Mouse (Mus musculus): ENCODE results near the gene Rest. TPM values are rescaled to one million over a fixed set of nuclear protein-coding genes. Genes with fewer than 3 reads are reported as not detected.

The Rest gene
- polyA plus RNA-seq, 1 experiment from 2014 or later = 37.6 TPM

DNA sequence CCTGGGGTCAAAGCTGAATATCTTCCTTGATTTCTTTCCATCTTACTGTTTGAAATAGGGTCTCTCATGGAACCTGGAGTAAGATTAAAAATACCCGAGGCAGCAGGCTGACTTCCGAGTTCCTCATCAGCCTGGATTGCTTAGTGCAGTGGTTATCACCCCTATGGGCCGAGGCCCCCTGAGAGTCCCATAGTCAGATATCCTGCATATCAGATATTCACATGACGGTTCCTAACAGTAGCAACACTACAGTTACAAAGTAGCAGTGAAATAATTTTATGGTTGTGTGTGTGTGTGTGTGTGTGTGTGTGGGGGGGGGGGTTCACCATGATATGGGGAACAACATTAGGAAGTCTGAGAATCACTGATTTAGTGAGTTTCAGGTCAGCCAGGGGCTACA lies 4.2 kb upstream of the Rest start:
- Histone ChIP-seq H3K27me3 (ENCODE audit: insufficient read depth, low read length) (no peaks in the 10 kb centered on the region), H3K9me3 (ENCODE audit: low read length) (no peaks in the 10 kb centered on the region), H3K4me3 (ENCODE audit: low read length) (no peak overlapping the region), H3K36me3 (ENCODE audit: insufficient read depth, low read length) (no peaks in the 10 kb centered on the region), H3K27ac (ENCODE audit: low read length) (no peak overlapping the region), H3K4me2 (replicated peaks; ENCODE audit: low read depth, low read length) (no peak overlapping the region), H3K4me1 (ENCODE audit: insufficient read depth, low read length) (no peaks in the 10 kb centered on the region), H3K9ac (replicated peaks; ENCODE audit: low read length) (no peak overlapping the region)
- 91% methylated on average over 4 of the region's 4 CpGs for WGBS
- no peak for ATAC-seq (ENCODE audit: low FRiP score, low TSS enrichment)

DNA sequence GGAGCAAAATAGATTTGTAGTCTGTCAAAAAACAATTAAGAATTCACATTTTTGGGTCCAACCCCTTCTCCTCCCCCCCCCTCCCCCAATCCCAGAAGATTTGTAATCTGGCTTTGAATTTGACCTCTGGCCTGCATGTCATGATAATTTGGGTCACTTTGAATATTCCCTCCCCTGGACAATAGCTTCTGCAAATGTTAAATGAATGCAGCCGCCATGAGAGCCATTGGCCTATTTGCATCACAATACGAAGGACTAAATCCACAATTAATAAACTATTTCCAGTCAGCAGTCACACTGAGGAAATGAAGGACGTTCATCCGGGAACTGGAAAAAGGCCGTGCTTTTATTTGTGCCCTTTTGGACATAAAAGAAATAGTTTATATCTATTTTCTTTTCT lies 3.2 kb upstream of the Rest start:
- no peaks in the 10 kb centered on the region for H3K9me3 ChIP-seq (ENCODE audit: low read length)
- 0 out of 2 replicates have a peak, but pooled peaks cover 2% of the 10 kb centered on the region for H3K4me1 ChIP-seq (ENCODE audit: insufficient read depth, low read length)
- no peak overlapping the region for H3K9ac ChIP-seq (replicated peaks; ENCODE audit: low read length)
- 85% methylated on average over 5 of the region's 5 CpGs for WGBS
- H3K4me2 ChIP-seq (replicated peaks; ENCODE audit: low read depth, low read length) = no peak overlapping the region
- no peaks in the 10 kb centered on the region for H3K27me3 ChIP-seq (ENCODE audit: insufficient read depth, low read length)
- H3K4me3 ChIP-seq (ENCODE audit: low read length) = no peak overlapping the region
- no peaks in the 10 kb centered on the region for H3K36me3 ChIP-seq (ENCODE audit: insufficient read depth, low read length)
- no peak overlapping the region for H3K27ac ChIP-seq (ENCODE audit: low read length)
- ATAC-seq (ENCODE audit: low FRiP score, low TSS enrichment) = no peak

DNA sequence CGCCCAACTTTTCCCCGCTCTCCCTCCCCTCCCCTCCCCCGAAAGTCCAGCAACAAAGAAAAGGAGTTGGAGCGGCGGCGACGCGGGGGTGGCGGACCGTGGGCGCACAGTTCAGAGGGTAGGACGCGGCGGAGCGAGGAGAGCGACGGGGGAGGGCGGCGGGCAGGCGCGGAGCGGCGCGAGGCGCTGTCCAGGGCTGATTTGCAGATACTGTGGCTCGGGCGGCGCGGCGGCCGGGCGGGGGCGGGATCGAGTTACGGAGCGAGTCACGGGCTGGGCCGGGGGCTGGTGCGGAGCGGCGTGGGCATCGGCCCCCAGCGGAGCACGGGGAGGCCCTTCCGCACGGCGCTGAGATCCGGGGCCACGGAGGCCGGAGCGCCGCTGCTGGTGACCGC lies 377 bp downstream of the Rest start:
- H3K9me3 ChIP-seq (ENCODE audit: low read length) = no peaks in the 10 kb centered on the region
- peaks cover 13% of the 10 kb centered on the region for H3K4me1 ChIP-seq (ENCODE audit: insufficient read depth, low read length)
- H3K4me3 ChIP-seq (ENCODE audit: low read length) = peak overlapping the region; percentile 93
- H3K4me2 ChIP-seq (replicated peaks; ENCODE audit: low read depth, low read length) = peak overlapping the region; percentile 70
- WGBS = under 1% methylated on average over 31 of the region's 53 CpGs
- peak overlapping the region; percentile 99 for H3K27ac ChIP-seq (ENCODE audit: low read length)
- peaks cover 26% of the 10 kb centered on the region for H3K36me3 ChIP-seq (ENCODE audit: insufficient read depth, low read length)
- ATAC-seq (ENCODE audit: low FRiP score, low TSS enrichment) = peak; percentile 95
- H3K9ac ChIP-seq (replicated peaks; ENCODE audit: low read length) = peak overlapping the region; percentile 92
- no peaks in the 10 kb centered on the region for H3K27me3 ChIP-seq (ENCODE audit: insufficient read depth, low read length)

DNA sequence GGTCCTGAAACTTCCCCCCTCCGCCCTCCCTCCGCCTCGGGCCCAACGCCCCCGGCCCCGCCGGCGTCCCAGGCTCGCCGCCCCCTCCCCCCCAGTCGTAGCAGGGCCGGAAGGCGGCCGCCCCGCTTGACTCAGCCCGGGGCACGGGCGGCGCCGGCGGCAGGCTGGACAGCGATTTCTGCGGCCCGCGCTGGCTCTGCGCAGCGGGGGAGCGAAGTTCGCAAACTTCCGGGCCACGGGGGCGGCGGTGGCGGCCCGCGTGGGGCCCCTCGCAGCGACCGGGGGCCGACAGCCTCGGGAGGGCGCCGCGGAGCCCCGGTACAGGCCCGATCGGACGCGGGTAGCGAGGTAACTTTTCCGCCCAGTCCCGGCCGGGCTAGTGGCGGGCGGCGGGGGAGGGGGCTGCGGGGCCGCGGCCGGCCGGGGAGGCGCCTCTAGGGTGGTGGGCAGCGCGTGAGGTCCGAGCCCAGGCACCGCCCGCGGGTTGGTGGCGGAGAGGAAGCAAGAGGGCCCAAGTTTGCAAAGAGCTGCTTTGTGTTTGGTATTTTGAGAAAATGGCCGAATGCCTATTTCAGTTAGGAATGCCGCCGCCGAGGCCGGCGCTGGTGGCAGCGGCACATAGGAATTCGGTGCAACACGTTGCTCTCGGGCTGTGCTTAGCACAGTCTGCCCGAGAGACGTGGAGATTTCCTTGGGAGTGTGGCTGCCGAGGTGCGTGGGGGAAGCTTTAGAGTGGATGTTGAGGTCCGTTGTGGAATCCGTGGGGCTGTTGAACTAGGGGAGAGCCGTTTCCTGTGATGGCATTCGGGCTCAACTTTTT lies 985 bp downstream of the Rest start:
- peak overlapping the region; percentile 70 for H3K4me2 ChIP-seq (replicated peaks; ENCODE audit: low read depth, low read length)
- peak overlapping the region; percentile 92 for H3K9ac ChIP-seq (replicated peaks; ENCODE audit: low read length)
- H3K36me3 ChIP-seq (ENCODE audit: insufficient read depth, low read length) = peaks cover 32% of the 10 kb centered on the region
- H3K4me1 ChIP-seq (ENCODE audit: insufficient read depth, low read length) = peaks cover 13% of the 10 kb centered on the region
- peak; percentile 72 for ATAC-seq (ENCODE audit: low FRiP score, low TSS enrichment)
- H3K27me3 ChIP-seq (ENCODE audit: insufficient read depth, low read length) = no peaks in the 10 kb centered on the region
- H3K9me3 ChIP-seq (ENCODE audit: low read length) = no peaks in the 10 kb centered on the region
- H3K4me3 ChIP-seq (ENCODE audit: low read length) = peak overlapping the region; percentile 93
- under 1% methylated on average over 63 of the region's 87 CpGs for WGBS
- peak overlapping the region; percentile 99 for H3K27ac ChIP-seq (ENCODE audit: low read length)

DNA sequence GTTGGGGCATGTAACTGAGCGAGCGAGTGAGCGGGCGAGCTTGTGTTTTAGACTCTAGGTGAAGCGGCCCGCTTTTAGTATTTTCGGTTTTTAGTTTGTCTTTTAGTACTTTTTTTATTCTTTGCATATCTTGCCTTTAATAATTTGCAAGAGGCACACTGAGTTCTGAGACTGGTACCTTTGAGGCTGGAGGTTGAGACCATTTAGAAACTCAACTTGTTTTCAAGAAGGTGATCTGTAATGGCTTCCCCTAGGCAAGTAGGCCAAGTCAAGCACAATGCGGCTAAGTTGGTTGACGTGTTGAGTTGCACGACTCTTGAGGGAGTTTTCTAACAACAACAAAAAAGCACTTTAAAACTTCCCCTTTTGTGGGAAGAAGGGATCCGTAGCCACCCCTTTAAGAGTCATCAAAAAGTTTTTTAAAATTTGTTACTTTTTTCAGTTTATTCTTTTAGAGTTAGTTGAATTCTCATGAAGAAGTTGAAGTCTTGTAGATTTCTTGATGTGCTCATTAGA lies 1.7 kb downstream of the Rest start:
- Histone ChIP-seq H3K4me2 (replicated peaks; ENCODE audit: low read depth, low read length) (peak overlapping the region; percentile 70), H3K9ac (replicated peaks; ENCODE audit: low read length) (peak overlapping the region; percentile 92), H3K27ac (ENCODE audit: low read length) (peak overlapping the region; percentile 99), H3K27me3 (ENCODE audit: insufficient read depth, low read length) (no peaks in the 10 kb centered on the region), H3K9me3 (ENCODE audit: low read length) (no peaks in the 10 kb centered on the region), H3K36me3 (ENCODE audit: insufficient read depth, low read length) (peaks cover 36% of the 10 kb centered on the region), H3K4me1 (ENCODE audit: insufficient read depth, low read length) (peaks cover 13% of the 10 kb centered on the region), H3K4me3 (ENCODE audit: low read length) (peak overlapping the region; percentile 93)
- WGBS = 1% methylated on average over 11 of the region's 11 CpGs
- no peak for ATAC-seq (ENCODE audit: low FRiP score, low TSS enrichment)

DNA sequence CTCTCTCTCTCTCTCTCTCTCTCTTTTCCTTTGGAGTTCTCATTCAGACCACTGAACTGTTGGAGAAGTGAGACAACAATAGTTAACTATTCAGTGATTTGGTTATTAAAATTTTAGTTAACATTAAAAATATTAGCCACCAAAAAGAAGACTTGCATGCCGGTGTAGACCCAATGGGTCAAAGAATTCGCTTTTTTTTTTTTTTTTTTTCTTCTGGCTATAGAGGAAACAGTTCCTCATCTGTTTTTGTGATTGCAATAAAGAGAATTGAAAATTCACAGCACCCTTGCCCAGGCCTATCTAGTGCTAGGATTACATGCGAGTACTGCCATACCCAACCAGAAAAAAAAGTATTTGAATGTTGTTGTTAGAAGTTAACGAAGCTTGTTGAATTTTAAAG lies 2.1 kb downstream of the Rest start:
- Histone ChIP-seq H3K4me2 (replicated peaks; ENCODE audit: low read depth, low read length) (peak overlapping the region; percentile 70), H3K4me1 (ENCODE audit: insufficient read depth, low read length) (peaks cover 13% of the 10 kb centered on the region), H3K27ac (ENCODE audit: low read length) (no peak overlapping the region), H3K36me3 (ENCODE audit: insufficient read depth, low read length) (peaks cover 41% of the 10 kb centered on the region), H3K27me3 (ENCODE audit: insufficient read depth, low read length) (no peaks in the 10 kb centered on the region), H3K4me3 (ENCODE audit: low read length) (peak overlapping the region; percentile 93), H3K9me3 (ENCODE audit: low read length) (no peaks in the 10 kb centered on the region), H3K9ac (replicated peaks; ENCODE audit: low read length) (no peak overlapping the region)
- no peak for ATAC-seq (ENCODE audit: low FRiP score, low TSS enrichment)
- 55% methylated on average over 4 of the region's 4 CpGs for WGBS

DNA sequence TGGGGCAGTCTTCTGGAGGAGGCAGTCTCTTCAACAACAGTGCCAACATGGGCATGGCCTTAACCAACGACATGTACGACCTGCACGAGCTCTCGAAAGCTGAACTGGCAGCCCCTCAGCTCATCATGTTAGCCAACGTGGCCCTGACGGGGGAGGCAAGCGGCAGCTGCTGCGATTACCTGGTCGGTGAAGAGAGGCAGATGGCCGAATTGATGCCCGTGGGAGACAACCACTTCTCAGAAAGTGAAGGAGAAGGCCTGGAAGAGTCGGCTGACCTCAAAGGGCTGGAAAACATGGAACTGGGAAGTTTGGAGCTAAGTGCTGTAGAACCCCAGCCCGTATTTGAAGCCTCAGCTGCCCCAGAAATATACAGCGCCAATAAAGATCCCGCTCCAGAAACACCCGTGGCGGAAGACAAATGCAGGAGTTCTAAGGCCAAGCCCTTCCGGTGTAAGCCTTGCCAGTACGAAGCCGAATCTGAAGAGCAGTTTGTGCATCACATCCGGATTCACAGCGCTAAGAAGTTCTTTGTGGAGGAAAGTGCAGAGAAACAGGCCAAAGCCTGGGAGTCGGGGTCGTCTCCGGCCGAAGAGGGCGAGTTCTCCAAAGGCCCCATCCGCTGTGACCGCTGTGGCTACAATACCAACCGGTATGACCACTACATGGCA lies 2.8 kb downstream of the Rest start:
- Histone ChIP-seq H3K9ac (replicated peaks; ENCODE audit: low read length) (no peak overlapping the region), H3K4me3 (ENCODE audit: low read length) (no peak overlapping the region), H3K27me3 (ENCODE audit: insufficient read depth, low read length) (no peaks in the 10 kb centered on the region), H3K9me3 (ENCODE audit: low read length) (no peaks in the 10 kb centered on the region), H3K4me1 (ENCODE audit: insufficient read depth, low read length) (peaks cover 13% of the 10 kb centered on the region), H3K36me3 (ENCODE audit: insufficient read depth, low read length) (peaks cover 47% of the 10 kb centered on the region), H3K27ac (ENCODE audit: low read length) (no peak overlapping the region), H3K4me2 (replicated peaks; ENCODE audit: low read depth, low read length) (peak overlapping the region; percentile 70)
- ATAC-seq (ENCODE audit: low FRiP score, low TSS enrichment) = no peak
- WGBS = 84% methylated on average over 30 of the region's 30 CpGs

DNA sequence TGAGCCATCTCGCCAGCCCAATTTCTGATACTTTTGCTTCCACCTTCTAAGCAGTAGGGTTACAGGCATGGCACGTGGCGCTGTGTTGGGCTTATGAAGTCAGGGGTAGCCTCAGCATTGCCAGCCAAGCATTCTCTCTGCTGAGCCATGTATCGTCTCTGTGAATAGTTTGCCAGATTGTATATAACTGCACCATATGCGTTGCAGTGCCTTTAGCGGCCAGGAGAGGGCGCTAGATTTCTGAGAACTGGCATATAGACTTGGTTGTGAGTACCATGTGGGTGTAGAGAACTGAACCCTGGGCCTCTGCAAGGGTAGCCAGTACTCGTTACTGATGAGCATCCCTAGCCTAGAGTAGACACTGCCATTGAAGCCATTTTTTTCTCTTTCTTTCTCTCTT lies 4.1 kb downstream of the Rest start:
- Histone ChIP-seq H3K4me2 (replicated peaks; ENCODE audit: low read depth, low read length) (no peak overlapping the region), H3K4me3 (ENCODE audit: low read length) (no peak overlapping the region), H3K4me1 (ENCODE audit: insufficient read depth, low read length) (peaks cover 13% of the 10 kb centered on the region), H3K36me3 (ENCODE audit: insufficient read depth, low read length) (peaks cover 57% of the 10 kb centered on the region), H3K9ac (replicated peaks; ENCODE audit: low read length) (no peak overlapping the region), H3K9me3 (ENCODE audit: low read length) (no peaks in the 10 kb centered on the region), H3K27ac (ENCODE audit: low read length) (no peak overlapping the region), H3K27me3 (ENCODE audit: insufficient read depth, low read length) (no peaks in the 10 kb centered on the region)
- ATAC-seq (ENCODE audit: low FRiP score, low TSS enrichment) = no peak
- WGBS = 84% methylated on average over 8 of the region's 8 CpGs

DNA sequence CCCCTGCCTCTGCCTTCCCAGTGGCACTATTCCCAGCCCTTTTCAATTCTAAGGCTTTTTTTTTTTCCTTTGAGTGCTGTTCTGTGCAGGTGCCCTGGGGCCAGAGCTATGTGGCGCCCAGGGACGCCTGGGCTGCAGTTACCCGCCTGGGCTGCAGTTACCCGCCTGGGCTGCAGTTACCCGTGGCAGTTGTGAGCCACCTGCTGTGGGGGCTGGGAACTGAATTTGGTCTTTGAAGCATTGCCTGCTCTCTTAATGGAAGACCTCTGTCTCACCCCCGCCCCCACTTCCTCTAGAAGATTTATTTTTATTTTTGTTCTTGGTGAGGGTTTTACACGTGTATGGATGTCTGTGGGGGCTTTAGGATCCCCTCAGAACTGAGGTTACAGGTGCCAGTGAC lies 7.9 kb downstream of the Rest start:
- no peak overlapping the region for H3K27ac ChIP-seq (ENCODE audit: low read length)
- 62% methylated on average over 7 of the region's 7 CpGs for WGBS
- no peaks in the 10 kb centered on the region for H3K27me3 ChIP-seq (ENCODE audit: insufficient read depth, low read length)
- no peak overlapping the region for H3K4me3 ChIP-seq (ENCODE audit: low read length)
- H3K4me2 ChIP-seq (replicated peaks; ENCODE audit: low read depth, low read length) = no peak overlapping the region
- H3K4me1 ChIP-seq (ENCODE audit: insufficient read depth, low read length) = peaks cover under 1% of the 10 kb centered on the region
- H3K9ac ChIP-seq (replicated peaks; ENCODE audit: low read length) = no peak overlapping the region
- peaks cover 83% of the 10 kb centered on the region for H3K36me3 ChIP-seq (ENCODE audit: insufficient read depth, low read length)
- no peaks in the 10 kb centered on the region for H3K9me3 ChIP-seq (ENCODE audit: low read length)
- ATAC-seq (ENCODE audit: low FRiP score, low TSS enrichment) = no peak

DNA sequence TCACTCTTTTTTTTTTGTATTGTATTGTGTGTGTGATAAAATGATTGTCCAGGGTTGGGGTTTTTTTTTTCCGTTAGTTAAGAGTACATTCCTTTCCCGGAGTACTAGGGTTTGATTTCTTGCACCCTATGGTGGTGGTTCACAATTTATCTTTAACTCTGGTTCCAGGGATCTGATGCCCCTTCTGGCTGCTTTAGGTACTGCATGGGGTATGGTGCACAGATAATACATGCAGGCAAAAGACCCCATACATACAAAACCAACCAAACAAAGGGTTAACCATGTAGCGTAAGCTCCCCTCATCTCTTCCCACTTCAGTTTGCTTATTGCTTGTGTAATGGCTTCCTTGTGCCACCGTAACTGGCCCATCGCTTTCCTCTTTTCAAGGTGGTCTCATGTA lies 10.7 kb downstream of the Rest start:
- Histone ChIP-seq H3K27me3 (ENCODE audit: insufficient read depth, low read length) (no peaks in the 10 kb centered on the region), H3K4me2 (replicated peaks; ENCODE audit: low read depth, low read length) (no peak overlapping the region), H3K4me1 (ENCODE audit: insufficient read depth, low read length) (no peaks in the 10 kb centered on the region), H3K36me3 (ENCODE audit: insufficient read depth, low read length) (peaks cover 75% of the 10 kb centered on the region), H3K27ac (ENCODE audit: low read length) (no peak overlapping the region), H3K9me3 (ENCODE audit: low read length) (no peaks in the 10 kb centered on the region), H3K9ac (replicated peaks; ENCODE audit: low read length) (no peak overlapping the region), H3K4me3 (ENCODE audit: low read length) (no peak overlapping the region)
- 93% methylated on average over 5 of the region's 5 CpGs for WGBS
- no peak for ATAC-seq (ENCODE audit: low FRiP score, low TSS enrichment)

All from kidney, embryonic 16.5 days (tissue).